Mouse (Mus musculus) bone marrow macrophage, adult 2 months (primary cell): ENCODE measurements at regions not wholly inside any gene's neighbourhood (a gene's known extent, or its start where the extent isn't known, plus 50 kb on each side); places are given as distances from the start of the nearest gene placed in this dataset.

ENCODE experiments used
- CTCF ChIP-seq: IDR thresholded peaks from 2 replicates; pipeline ENCODE4 v1.5.1; 2012; ENCODE audit warnings: low read depth, mild to moderate bottlenecking, low read length, moderate library complexity
- POLR2A ChIP-seq: IDR thresholded peaks from 2 replicates; pipeline ENCODE4 v1.6.1; 2012; ENCODE audit warnings: mild to moderate bottlenecking, low read depth, low read length, borderline replicate concordance

DNA sequence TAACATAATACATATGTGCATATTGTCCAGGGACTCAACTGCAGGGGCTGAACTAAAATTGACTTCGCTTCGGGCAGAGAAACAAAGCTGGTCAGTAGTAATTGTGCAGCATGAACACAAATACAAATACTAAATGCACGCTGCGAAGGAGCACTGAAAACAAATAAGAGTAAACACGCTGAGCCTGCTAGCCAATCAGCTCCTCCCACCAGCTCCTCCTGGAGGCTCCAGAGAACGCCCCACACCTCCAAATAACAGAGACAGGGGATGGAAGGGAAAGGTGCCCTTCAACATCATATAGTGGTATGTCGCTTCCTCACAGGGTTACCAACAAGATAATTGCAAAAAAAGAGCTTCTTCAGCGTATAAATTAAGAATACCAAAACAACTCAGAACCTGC is 159.6 kb downstream of the Gm11361 start:
- no peak for TF ChIP-seq POLR2A
- no peak for TF ChIP-seq CTCF
